Mouse (Mus musculus) thymus, adult 2 months (tissue): ENCODE data around the gene Kirrel3.

Source experiments
- CTCF ChIP-seq: fragments of 200-500 bp; IDR thresholded peaks from 2 replicates; pipeline ENCODE4 v1.5.1; 2012; ENCODE audit warnings: mild to moderate bottlenecking, control low read depth, low read length, moderate library complexity, borderline replicate concordance; ENCODE audit not compliant: control insufficient read depth, poor library complexity, insufficient read depth; ENCODE audit errors: extremely low read depth
- POLR2A ChIP-seq: fragments of 200-500 bp; IDR thresholded peaks from 2 replicates; pipeline ENCODE4 v1.6.1; 2012; ENCODE audit warnings: mild to moderate bottlenecking, low read length, control low read depth, moderate library complexity; ENCODE audit not compliant: control insufficient read depth, poor library complexity, insufficient read depth; ENCODE audit errors: extremely low read depth

- no peak for TF ChIP-seq POLR2A
- TF ChIP-seq CTCF: no peak
Observed at GRCm38 (mm10) chr9:34628841-34629240, 143.1 kb downstream of the Kirrel3 start.
